Mouse (Mus musculus) brown adipose tissue, adult 24 weeks (tissue): ENCODE results near the gene Rps18. TPM values are rescaled to one million over a fixed set of nuclear protein-coding genes. Genes with fewer than 3 reads are reported as not detected.
A peak's percentile ranks its signal among the peaks of the same experiment; 100 is the strongest.
"Not testable (repeated sequence)": the region's sequence is repeated elsewhere in the genome, so short reads cannot be mapped to it uniquely, and the experiment has no call there.

Experiments used
- H3K27ac ChIP-seq: fragments of 200-500 bp; replicated peaks from 2 replicates; pipeline ENCODE4 v1.5.1; 2012; ENCODE audit warnings: low read depth, mild to moderate bottlenecking, low read length
- H3K4me1 ChIP-seq: fragments of 200-500 bp; 2 replicates; pipeline ENCODE4 v1.6.1; 2012; ENCODE audit warnings: low read length, mixed read lengths; ENCODE audit not compliant: control insufficient read depth, insufficient read depth, insufficient read length
- H3K4me3 ChIP-seq: fragments of 200-500 bp; 2 replicates; pipeline ENCODE4 v1.5.1; 2012; ENCODE audit warnings: low read depth, mild to moderate bottlenecking, low read length, moderate library complexity; ENCODE audit not compliant: insufficient read depth
- polyA plus RNA-seq: library from polyadenylated mRNA; stranded (reverse); fragments of >200 nt; gene quantifications from 2 replicates; pipeline ENCODE4 v1.2.4, GENCODE M21; 2012; ENCODE audit not compliant: missing spikeins, insufficient read depth, insufficient read length

Gene Rps18
- polyA plus RNA-seq = 635 and 763 TPM in 2 replicates

GRCm38 (mm10) chr17:33955555-33956214, at the start of gene Rps18, which contains the start of gene Vps52:
Gene Rps18, minus strand, starts transcription at chr17:33956001.
Gene Vps52, plus strand, starts transcription at chr17:33955812.
- H3K27ac ChIP-seq = peak within 1 kb of the TSS; percentile 99
- H3K4me3 ChIP-seq = peak within 1 kb of the TSS; percentile 90
- peaks cover under 1% of the 10 kb centered on the region; the same call in 1 of the 2 replicates for H3K4me1 ChIP-seq

- Histone ChIP-seq H3K27ac (no peak overlapping the region), H3K4me1 (no peaks in the 10 kb centered on the region), H3K4me3 (no peak overlapping the region)
Measured at GRCm38 (mm10) chr17:34003426-34003825, 47.6 kb upstream of the Rps18 start.

- peak overlapping the region; percentile 83 for H3K27ac ChIP-seq
- peak overlapping the region; percentile 59 for H3K4me3 ChIP-seq
- H3K4me1 ChIP-seq = not testable (repeated sequence)
Measured at GRCm38 (mm10) chr17:34000796-34001195, 45.0 kb upstream of the Rps18 start.

GRCm38 (mm10) chr17:34000150-34000537, 44.3 kb upstream of the Rps18 start, which contains the start of gene H2-K1:
Gene H2-K1, minus strand, starts transcription at chr17:34000347.
- no peaks in the 10 kb centered on the region for H3K4me1 ChIP-seq
- peak within 1 kb of the TSS; percentile 83 for H3K27ac ChIP-seq
- H3K4me3 ChIP-seq = peak within 1 kb of the TSS; percentile 74

GRCm38 (mm10) chr17:33999341-34000149, 43.7 kb upstream of the Rps18 start:
- Histone ChIP-seq H3K4me1 (no peaks in the 10 kb centered on the region), H3K27ac (peak overlapping the region; percentile 60), H3K4me3 (peak overlapping the region; percentile 74)

- not testable (repeated sequence) for H3K4me1 ChIP-seq, H3K27ac ChIP-seq
- peak overlapping the region; percentile 74 for H3K4me3 ChIP-seq
Measured at GRCm38 (mm10) chr17:33998697-33999096, 42.9 kb upstream of the Rps18 start.

- not testable (repeated sequence) for H3K4me3 ChIP-seq, H3K4me1 ChIP-seq, H3K27ac ChIP-seq
Measured at GRCm38 (mm10) chr17:33997025-33997424, 41.2 kb upstream of the Rps18 start.

- Histone ChIP-seq H3K27ac (no peak overlapping the region), H3K4me1 (no peaks in the 10 kb centered on the region), H3K4me3 (no peak overlapping the region)
Measured at GRCm38 (mm10) chr17:33995651-33996050, 39.9 kb upstream of the Rps18 start.

- Histone ChIP-seq H3K4me3 (no peak overlapping the region), H3K27ac (no peak overlapping the region), H3K4me1 (no peaks in the 10 kb centered on the region)
Measured at GRCm38 (mm10) chr17:33994959-33995358, 39.2 kb upstream of the Rps18 start.

- Histone ChIP-seq H3K4me1 (no peaks in the 10 kb centered on the region), H3K4me3 (no peak overlapping the region), H3K27ac (no peak overlapping the region)
Measured at GRCm38 (mm10) chr17:33991788-33992664, 36.2 kb upstream of the Rps18 start.

GRCm38 (mm10) chr17:33982136-33982535, 26.3 kb upstream of the Rps18 start:
- Histone ChIP-seq H3K4me3 (0 out of 2 replicates have a peak overlapping the region, but pooled peaks have one; percentile 6), H3K4me1 (peaks cover 22% of the 10 kb centered on the region)
- H3K27ac ChIP-seq = not testable (repeated sequence)

- H3K27ac ChIP-seq = peak overlapping the region; percentile 71
- H3K4me1 ChIP-seq = peaks cover 22% of the 10 kb centered on the region
- H3K4me3 ChIP-seq = peak overlapping the region; percentile 63
Measured at GRCm38 (mm10) chr17:33981192-33981909, 25.6 kb upstream of the Rps18 start.

- no peak overlapping the region for H3K4me3 ChIP-seq
- peak overlapping the region; percentile 62 for H3K27ac ChIP-seq
- peaks cover 22% of the 10 kb centered on the region for H3K4me1 ChIP-seq
Measured at GRCm38 (mm10) chr17:33980181-33981035, 24.6 kb upstream of the Rps18 start.
